Mouse (Mus musculus): ENCODE results near the gene Znrf3.

Znrf3 gene

GRCm38 (mm10) chr11:5239706-5240690 lies 204.6 kb downstream of the Znrf3 start:
- DNase-seq (ENCODE audit: low read depth), result no peak

All from induced T-regulatory cell, adult 2 months (primary cell).